Mouse (Mus musculus) olfactory bulb, adult 2 months (tissue): ENCODE measurements around the gene Slc22a2.

ENCODE experiments used
- CTCF ChIP-seq: fragments of 200-500 bp; IDR thresholded peaks from 2 replicates; pipeline ENCODE4 v1.5.1; 2012; ENCODE audit warnings: low read depth, mild to moderate bottlenecking, low read length, moderate library complexity; ENCODE audit not compliant: insufficient read depth
- POLR2A ChIP-seq: fragments of 200-500 bp; IDR thresholded peaks from 2 replicates; pipeline ENCODE4 v1.6.1; 2012; ENCODE audit warnings: mild to moderate bottlenecking, low read depth, low read length, moderate library complexity; ENCODE audit not compliant: insufficient read depth

GRCm38 (mm10) chr17:12652604-12653003 lies 68.7 kb downstream of the Slc22a2 start:
- TF ChIP-seq POLR2A, result no peak
- no peak for TF ChIP-seq CTCF
